Mouse (Mus musculus) MEL (cell line): ENCODE measurements at regions not wholly inside any gene's neighbourhood (a gene's known extent, or its start where the extent isn't known, plus 50 kb on each side); places are given as distances from the start of the nearest gene placed in this dataset.

ENCODE experiments used
- DNase-seq: peaks from one replicate; pipeline ENCODE4 v3.0.0; 2011; ENCODE audit warnings: low read depth, low spot score
- H3K27ac ChIP-seq: 2 replicates; pipeline ENCODE4 v1.5.1; 2012; ENCODE audit warnings: low read depth, mild to moderate bottlenecking, control low read depth, low read length, moderate library complexity; ENCODE audit not compliant: control insufficient read depth
- H3K27me3 ChIP-seq, 2 experiments: fragments of 150-350 bp in 1 of 2; sonication (generic) in 1 of 2; 2 replicates each; pipeline ENCODE4 v1.6.1; 2012; ENCODE audit warnings: low read length in 2 of 2, mild to moderate bottlenecking in 2 of 2, improper control_type of control experiment in 1 of 2, moderate library complexity in 1 of 2; ENCODE audit not compliant: insufficient read depth in 2 of 2, control insufficient read depth in 1 of 2
- H3K36me3 ChIP-seq, 2 experiments: 2 replicates each; pipeline ENCODE4 v1.6.1; 2012 to 2014; ENCODE audit warnings: low read length in 2 of 2, improper control_type of control experiment in 1 of 2, inconsistent platforms in 1 of 2, mild to moderate bottlenecking in 1 of 2; ENCODE audit not compliant: insufficient read depth in 2 of 2, control insufficient read depth in 1 of 2
- H3K4me1 ChIP-seq, 2 experiments: fragments of 150-350 bp in 1 of 2; sonication (generic) in 1 of 2; 2 replicates each; pipeline ENCODE4 v1.6.1; 2012; ENCODE audit warnings: low read length in 2 of 2, improper control_type of control experiment in 1 of 2, mild to moderate bottlenecking in 1 of 2; ENCODE audit not compliant: insufficient read depth in 2 of 2, control insufficient read depth in 1 of 2
- H3K4me3 ChIP-seq, 2 experiments: fragments of 150-350 bp in 1 of 2; sonication (generic) in 1 of 2; 2 replicates each; pipeline ENCODE4 v1.5.1; 2012; ENCODE audit warnings: low read depth in 2 of 2, low read length in 2 of 2, mild to moderate bottlenecking in 2 of 2, moderate library complexity in 2 of 2, control low read depth in 1 of 2, improper control_type of control experiment in 1 of 2; ENCODE audit not compliant: control insufficient read depth in 1 of 2, insufficient read depth in 1 of 2
- H3K79me2 ChIP-seq: 2 replicates; pipeline ENCODE4 v1.6.1; 2012; ENCODE audit warnings: mild to moderate bottlenecking, low read length, moderate library complexity; ENCODE audit not compliant: control insufficient read depth, poor library complexity, insufficient read depth
- H3K9ac ChIP-seq: 2 replicates; pipeline ENCODE4 v1.6.1; 2012; ENCODE audit warnings: low read depth, mild to moderate bottlenecking, control low read depth, low read length, moderate library complexity; ENCODE audit not compliant: control insufficient read depth, poor library complexity, severe bottlenecking
- H3K9me3 ChIP-seq: fragments of 150-350 bp; sonication (generic); replicated peaks from 2 replicates; pipeline ENCODE4 v1.6.1; 2012; ENCODE audit warnings: mild to moderate bottlenecking, low read length, improper control_type of control experiment, moderate library complexity; ENCODE audit not compliant: insufficient read depth
- BHLHE40 ChIP-seq: IDR thresholded peaks from 2 replicates; pipeline ENCODE4 v1.6.1; 2012; ENCODE audit warnings: low read depth, mild to moderate bottlenecking, inconsistent platforms, low read length, improper control_type of control experiment, borderline replicate concordance
- CHD1 ChIP-seq: IDR thresholded peaks from 2 replicates; pipeline ENCODE4 v1.6.1; 2012; ENCODE audit warnings: low read depth, mild to moderate bottlenecking, inconsistent platforms, low read length, improper control_type of control experiment
- E2F4 ChIP-seq: IDR thresholded peaks from 2 replicates; pipeline ENCODE4 v1.6.1; 2011; ENCODE audit warnings: low read depth, low read length, improper control_type of control experiment, borderline replicate concordance
- ELF1 ChIP-seq: IDR thresholded peaks from 2 replicates; pipeline ENCODE4 v1.6.1; 2014; ENCODE audit warnings: low read depth, mild to moderate bottlenecking, inconsistent platforms, low read length, improper control_type of control experiment, moderate library complexity
- ETS1 ChIP-seq: IDR thresholded peaks from 2 replicates; pipeline ENCODE4 v1.6.1; 2012; ENCODE audit warnings: low read depth, mild to moderate bottlenecking, inconsistent platforms, low read length, improper control_type of control experiment, moderate library complexity
- GABPA ChIP-seq: IDR thresholded peaks from 2 replicates; pipeline ENCODE4 v1.6.1; 2012; ENCODE audit warnings: low read depth, mild to moderate bottlenecking, inconsistent platforms, low read length, improper control_type of control experiment, moderate library complexity
- GATA1 ChIP-seq: IDR thresholded peaks from 2 replicates; pipeline ENCODE4 v1.6.1; 2011; ENCODE audit warnings: low read depth, low read length, improper control_type of control experiment
- HCFC1 ChIP-seq: IDR thresholded peaks from 2 replicates; pipeline ENCODE4 v1.6.1; 2012; ENCODE audit warnings: low read depth, mild to moderate bottlenecking, inconsistent platforms, low read length, improper control_type of control experiment, moderate library complexity
- JUND ChIP-seq: IDR thresholded peaks from 2 replicates; pipeline ENCODE4 v1.6.1; 2011; ENCODE audit warnings: low read depth, mild to moderate bottlenecking, improper control_type of control experiment, low read length
- MAFK ChIP-seq: IDR thresholded peaks from 2 replicates; pipeline ENCODE4 v1.6.1; 2011; ENCODE audit warnings: low read depth, mild to moderate bottlenecking, low read length, improper control_type of control experiment, borderline replicate concordance
- MAX ChIP-seq: IDR thresholded peaks from 2 replicates; pipeline ENCODE4 v1.6.1; 2011; ENCODE audit warnings: low read length, improper control_type of control experiment
- MAZ ChIP-seq: IDR thresholded peaks from 2 replicates; pipeline ENCODE4 v1.6.1; 2012; ENCODE audit warnings: low read depth, mild to moderate bottlenecking, inconsistent platforms, low read length, improper control_type of control experiment
- MEF2A ChIP-seq: IDR thresholded peaks from 2 replicates; pipeline ENCODE4 v1.6.1; 2014; ENCODE audit warnings: low read depth, mild to moderate bottlenecking, inconsistent platforms, low read length, improper control_type of control experiment; ENCODE audit not compliant: poor library complexity, insufficient replicate concordance, severe bottlenecking; ENCODE audit errors: extremely low read depth
- MXI1 ChIP-seq: IDR thresholded peaks from 2 replicates; pipeline ENCODE4 v1.6.1; 2011; ENCODE audit warnings: mild to moderate bottlenecking, low read depth, low read length, improper control_type of control experiment
- MYB ChIP-seq: IDR thresholded peaks from 2 replicates; pipeline ENCODE4 v1.6.1; 2011; ENCODE audit warnings: mild to moderate bottlenecking, low read depth, low read length, improper control_type of control experiment
- MYC ChIP-seq: IDR thresholded peaks from 2 replicates; pipeline ENCODE4 v1.6.1; 2011; ENCODE audit warnings: low read depth, mild to moderate bottlenecking, low read length, improper control_type of control experiment, moderate library complexity
- NELFE ChIP-seq: IDR thresholded peaks from 2 replicates; pipeline ENCODE4 v1.6.1; 2011; ENCODE audit warnings: low read depth, low read length, improper control_type of control experiment
- NRF1 ChIP-seq: IDR thresholded peaks from 2 replicates; pipeline ENCODE4 v1.6.1; 2014; ENCODE audit warnings: low read depth, mild to moderate bottlenecking, inconsistent platforms, low read length, improper control_type of control experiment, moderate library complexity; ENCODE audit not compliant: poor library complexity, insufficient read depth, severe bottlenecking
- POLR2A ChIP-seq, 2 experiments: IDR thresholded peaks; 2 replicates each; pipeline ENCODE4 v1.6.1; 2011 to 2012; ENCODE audit warnings: low read length in 2 of 2, mild to moderate bottlenecking in 2 of 2, control low read depth in 1 of 2, improper control_type of control experiment in 1 of 2, low read depth in 1 of 2, moderate library complexity in 1 of 2; ENCODE audit not compliant: control insufficient read depth in 1 of 2, insufficient read depth in 1 of 2, poor library complexity in 1 of 2
- POLR2AphosphoS2 ChIP-seq: IDR thresholded peaks from 2 replicates; pipeline ENCODE4 v1.6.1; 2011; ENCODE audit warnings: low read length, improper control_type of control experiment
- SIN3A ChIP-seq: IDR thresholded peaks from 2 replicates; pipeline ENCODE4 v1.6.1; 2012; ENCODE audit warnings: low read length, improper control_type of control experiment, inconsistent platforms
- SMC3 ChIP-seq: IDR thresholded peaks from 2 replicates; pipeline ENCODE4 v1.6.1; 2011; ENCODE audit warnings: low read depth, low read length, improper control_type of control experiment
- USF1 ChIP-seq: IDR thresholded peaks from 2 replicates; pipeline ENCODE4 v1.6.1; 2014; ENCODE audit warnings: low read depth, mild to moderate bottlenecking, inconsistent platforms, low read length, improper control_type of control experiment, moderate library complexity
- ZC3H11A ChIP-seq: IDR thresholded peaks from 2 replicates; pipeline ENCODE4 v1.6.1; 2012; ENCODE audit warnings: low read depth, mild to moderate bottlenecking, inconsistent platforms, low read length, improper control_type of control experiment
- ZMIZ1 ChIP-seq: IDR thresholded peaks from 2 replicates; pipeline ENCODE4 v1.6.1; 2012; ENCODE audit warnings: low read depth, mild to moderate bottlenecking, inconsistent platforms, low read length, improper control_type of control experiment, moderate library complexity
- ZNF384 ChIP-seq: IDR thresholded peaks from 2 replicates; pipeline ENCODE4 v1.6.1; 2012; ENCODE audit warnings: low read depth, mild to moderate bottlenecking, inconsistent platforms, low read length, improper control_type of control experiment

- Histone ChIP-seq H3K27me3 (no peaks in the 10 kb centered on the region), H3K9ac (no peak overlapping the region), H3K4me3 (no peak overlapping the region), H3K27ac (no peak overlapping the region), H3K36me3 (no peaks in the 10 kb centered on the region), H3K79me2 (no peaks in the 10 kb centered on the region), H3K9me3 (no peaks in the 10 kb centered on the region), H3K4me1 (no peaks in the 10 kb centered on the region)
- TF ChIP-seq ZNF384, result no peak
- no peak for TF ChIP-seq ZC3H11A
- TF ChIP-seq JUND, result no peak
- no peak for TF ChIP-seq MYB
- TF ChIP-seq MAX, result no peak
- no peak for TF ChIP-seq MEF2A
- TF ChIP-seq ELF1, result no peak
- no peak for TF ChIP-seq POLR2A (IDR thresholded peaks at IDR 0.05; ENCODE audit: control insufficient read depth in 1 of 2, insufficient read depth in 1 of 2, low read depth in 1 of 2, low read length in 2 of 2, poor library complexity in 1 of 2)
- no peak for TF ChIP-seq POLR2AphosphoS2
- no peak for TF ChIP-seq ETS1
- no peak for TF ChIP-seq NELFE
- TF ChIP-seq MXI1, result no peak
- no peak for TF ChIP-seq SMC3
- no peak for TF ChIP-seq HCFC1
- no peak for TF ChIP-seq MAZ
- TF ChIP-seq GABPA, result no peak
- TF ChIP-seq GATA1, result no peak
- TF ChIP-seq MYC, result no peak
- no peak for DNase-seq
These were observed 80.4 kb upstream of the Msx1 start for GRCm38 (mm10) chr5:37904683-37905352.

GRCm38 (mm10) chr5:37903861-37904260 lies 79.5 kb upstream of the Msx1 start:
- Histone ChIP-seq H3K9me3 (no peaks in the 10 kb centered on the region), H3K4me3 (no peak overlapping the region), H3K36me3 (no peaks in the 10 kb centered on the region), H3K79me2 (no peaks in the 10 kb centered on the region), H3K27me3 (no peaks in the 10 kb centered on the region), H3K9ac (no peak overlapping the region), H3K27ac (no peak overlapping the region), H3K4me1 (no peaks in the 10 kb centered on the region)
- no peak for TF ChIP-seq SMC3
- TF ChIP-seq USF1, result no peak
- no peak for TF ChIP-seq ZC3H11A
- no peak for TF ChIP-seq ZMIZ1
- no peak for TF ChIP-seq SIN3A
- TF ChIP-seq CHD1, result no peak
- no peak for TF ChIP-seq E2F4
- TF ChIP-seq NRF1, result no peak
- TF ChIP-seq MAFK, result no peak
- no peak for TF ChIP-seq HCFC1
- TF ChIP-seq MEF2A, result no peak
- no peak for TF ChIP-seq BHLHE40
- TF ChIP-seq POLR2AphosphoS2, result no peak
- DNase-seq, result no peak
